Mouse (Mus musculus): ENCODE measurements around the gene Gga3.

DNA sequence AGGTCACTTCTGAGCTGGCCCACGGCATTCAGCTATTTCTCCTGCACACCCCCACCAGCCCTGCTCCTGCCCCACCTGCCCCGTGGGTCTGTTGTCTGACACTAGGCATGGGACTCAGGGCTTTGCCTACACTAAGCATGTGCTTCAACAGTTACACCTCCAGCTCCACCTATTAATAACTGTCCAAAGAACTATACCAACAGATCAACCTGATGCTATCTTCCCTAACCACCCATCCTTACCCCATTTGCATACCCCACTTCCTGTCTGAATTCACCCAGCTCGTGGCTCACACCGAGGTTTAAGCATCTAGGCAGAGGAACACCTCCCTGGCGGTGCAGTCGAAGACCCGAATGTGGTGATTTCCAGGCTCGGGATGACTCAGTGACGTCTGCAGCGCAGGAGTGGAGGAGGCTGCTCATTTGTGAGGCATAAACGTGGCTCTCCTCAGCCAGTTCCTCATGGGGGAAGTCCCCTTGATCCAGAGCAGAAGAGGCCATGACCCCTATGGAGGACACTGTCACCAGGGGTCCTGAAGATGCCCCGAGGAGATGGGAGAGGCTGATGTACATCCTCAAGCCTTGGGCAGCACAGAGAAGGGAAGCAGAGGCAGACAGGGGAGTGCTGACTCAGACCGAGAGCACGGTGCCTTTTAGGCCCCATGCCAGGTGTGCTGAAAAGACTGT, 37.3 kb upstream of the Gga3 start:
- no peak for TF ChIP-seq CTCF (IDR thresholded peaks at IDR 0.05; ENCODE audit: low read depth, low read length)
- TF ChIP-seq EP300 (IDR thresholded peaks at IDR 0.05; ENCODE audit: insufficient read depth, low read depth, low read length): peak; percentile 90

Measured in ES-Bruce4 (cell line).